Mouse (Mus musculus): Measurements from ENCODE around the gene Mdga2. TPM values are rescaled to one million over a fixed set of nuclear protein-coding genes. Genes with fewer than 3 reads are reported as not detected.

Gene Mdga2
- polyA plus RNA-seq, 1 experiment from 2014 or later = 0.33 TPM

DNA sequence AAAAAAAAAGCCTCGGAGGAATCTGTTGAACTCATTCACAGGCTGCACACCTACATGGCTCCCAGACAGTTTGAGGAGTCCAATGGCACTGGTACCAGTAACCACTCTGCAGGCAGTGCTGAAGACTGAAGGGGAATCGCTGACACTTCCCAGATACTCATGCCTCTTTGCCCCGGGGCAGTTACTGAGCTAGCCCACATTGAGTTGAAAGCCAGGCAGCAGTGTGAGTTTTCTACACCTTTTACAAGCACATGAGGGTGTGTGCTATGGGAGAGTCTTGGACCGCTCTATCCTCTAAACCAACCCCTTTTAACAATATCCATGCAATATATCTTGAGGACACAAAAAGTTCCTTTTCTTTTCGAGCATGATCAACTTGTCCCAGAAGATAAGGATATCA lies 2.8 kb downstream of the Mdga2 start:
- WGBS = 30% methylated on average over 5 of the region's 5 CpGs
- no peak for ATAC-seq
- Histone ChIP-seq H3K27ac (ENCODE audit: low read depth, low read length) (no peak overlapping the region), H3K9me3 (ENCODE audit: control insufficient read depth) (no peaks in the 10 kb centered on the region), H3K9ac (ENCODE audit: low read depth, low read length) (no peak overlapping the region), H3K4me3 (ENCODE audit: low read depth, low read length) (no peak overlapping the region), H3K36me3 (ENCODE audit: control insufficient read depth, insufficient read depth) (no peaks in the 10 kb centered on the region), H3K4me2 (replicated peaks; ENCODE audit: low read depth) (no peak overlapping the region), H3K4me1 (replicated peaks; ENCODE audit: control insufficient read depth, insufficient read depth, low read length) (no peaks in the 10 kb centered on the region), H3K27me3 (replicated peaks; ENCODE audit: control insufficient read depth, insufficient read depth, low read length) (peaks cover 42% of the 10 kb centered on the region)
- no peak for TF ChIP-seq CTCF (IDR thresholded peaks at IDR 0.05; ENCODE audit: low read depth)

- H3K4me1 ChIP-seq (replicated peaks; ENCODE audit: control insufficient read depth, insufficient read depth, low read length) = no peaks in the 10 kb centered on the region
- H3K36me3 ChIP-seq (ENCODE audit: control insufficient read depth, insufficient read depth) = no peaks in the 10 kb centered on the region
- H3K4me3 ChIP-seq (ENCODE audit: low read depth, low read length) = no peak overlapping the region
- TF ChIP-seq CTCF (IDR thresholded peaks at IDR 0.05; ENCODE audit: low read depth) = no peak
- no peak overlapping the region for H3K27ac ChIP-seq (ENCODE audit: low read depth, low read length)
- no peaks in the 10 kb centered on the region for H3K9me3 ChIP-seq (ENCODE audit: control insufficient read depth)
- H3K4me2 ChIP-seq (replicated peaks; ENCODE audit: low read depth) = no peak overlapping the region
- H3K27me3 ChIP-seq (replicated peaks; ENCODE audit: control insufficient read depth, insufficient read depth, low read length) = no peaks in the 10 kb centered on the region
- no peak for ATAC-seq
- 62% methylated on average over 2 of the region's 2 CpGs for WGBS
- H3K9ac ChIP-seq (ENCODE audit: low read depth, low read length) = no peak overlapping the region
These were observed 9.5 kb downstream of the Mdga2 start for GRCm38 (mm10) chr12:67212801-67213200.

DNA sequence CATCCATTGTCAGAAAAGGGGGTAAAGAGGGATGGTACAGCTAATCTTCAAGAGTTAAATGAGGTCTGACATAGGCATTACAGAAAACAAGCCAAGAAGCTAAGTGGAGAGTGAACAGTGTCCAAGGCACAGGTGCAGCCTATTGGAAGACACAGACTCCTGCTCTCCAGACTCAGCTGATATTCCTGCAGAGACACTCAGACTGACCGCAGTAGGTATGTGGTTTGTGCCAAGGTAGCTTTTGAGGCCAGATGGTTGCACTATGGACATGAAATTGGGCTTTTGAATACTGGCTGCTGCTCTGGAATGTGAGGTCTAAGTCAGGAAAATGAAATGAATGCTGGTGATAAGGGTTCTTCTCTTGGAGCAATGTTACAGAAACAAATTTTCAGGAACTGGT lies 44.2 kb downstream of the Mdga2 start:
- Histone ChIP-seq H3K9me3 (ENCODE audit: control insufficient read depth) (no peaks in the 10 kb centered on the region), H3K27ac (ENCODE audit: low read depth, low read length) (no peak overlapping the region), H3K9ac (ENCODE audit: low read depth, low read length) (no peak overlapping the region), H3K4me2 (replicated peaks; ENCODE audit: low read depth) (no peak overlapping the region), H3K36me3 (ENCODE audit: control insufficient read depth, insufficient read depth) (no peaks in the 10 kb centered on the region), H3K4me3 (ENCODE audit: low read depth, low read length) (no peak overlapping the region), H3K27me3 (replicated peaks; ENCODE audit: control insufficient read depth, insufficient read depth, low read length) (no peaks in the 10 kb centered on the region), H3K4me1 (replicated peaks; ENCODE audit: control insufficient read depth, insufficient read depth, low read length) (no peaks in the 10 kb centered on the region)
- WGBS = 100% methylated on average over 1 of the region's 1 CpGs
- TF ChIP-seq CTCF (IDR thresholded peaks at IDR 0.05; ENCODE audit: low read depth) = no peak
- no peak for ATAC-seq

GRCm38 (mm10) chr12:67156569-67157237 lies 65.6 kb downstream of the Mdga2 start:
- no peaks in the 10 kb centered on the region for H3K9me3 ChIP-seq (ENCODE audit: control insufficient read depth)
- no peak for ATAC-seq
- TF ChIP-seq CTCF (IDR thresholded peaks at IDR 0.05; ENCODE audit: low read depth) = no peak
- H3K27me3 ChIP-seq (replicated peaks; ENCODE audit: control insufficient read depth, insufficient read depth, low read length) = peaks cover 3% of the 10 kb centered on the region; the same call in 1 of the 2 replicates
- H3K36me3 ChIP-seq (ENCODE audit: control insufficient read depth, insufficient read depth) = no peaks in the 10 kb centered on the region
- no peak overlapping the region for H3K4me3 ChIP-seq (ENCODE audit: low read depth, low read length)
- no peak overlapping the region for H3K27ac ChIP-seq (ENCODE audit: low read depth, low read length)
- no peak overlapping the region for H3K4me2 ChIP-seq (replicated peaks; ENCODE audit: low read depth)
- no peak overlapping the region for H3K9ac ChIP-seq (ENCODE audit: low read depth, low read length)
- no peaks in the 10 kb centered on the region for H3K4me1 ChIP-seq (replicated peaks; ENCODE audit: control insufficient read depth, insufficient read depth, low read length)
- WGBS = 54% methylated on average over 8 of the region's 8 CpGs

DNA sequence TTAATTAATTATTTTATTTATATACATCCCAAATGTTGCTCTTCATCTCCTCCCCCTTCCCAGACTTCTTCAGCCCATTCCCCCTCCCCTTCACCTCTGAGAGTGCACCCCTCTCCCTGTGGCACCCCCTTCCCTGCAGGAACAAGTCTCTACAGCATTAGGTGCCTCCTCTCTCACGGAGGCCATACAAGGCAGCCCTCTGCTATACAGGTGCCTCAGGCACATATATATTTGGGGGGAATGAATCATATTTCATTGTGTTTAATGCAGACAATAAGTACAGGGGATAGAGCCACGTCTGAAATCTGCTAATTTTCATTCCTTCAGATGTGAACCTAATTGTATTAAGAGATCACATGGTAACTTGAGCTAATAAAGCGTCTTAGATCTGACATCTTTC lies 69.3 kb downstream of the Mdga2 start:
- Histone ChIP-seq H3K27me3 (replicated peaks; ENCODE audit: control insufficient read depth, insufficient read depth, low read length) (peaks cover 3% of the 10 kb centered on the region), H3K27ac (ENCODE audit: low read depth, low read length) (no peak overlapping the region), H3K9ac (ENCODE audit: low read depth, low read length) (no peak overlapping the region), H3K9me3 (ENCODE audit: control insufficient read depth) (no peaks in the 10 kb centered on the region), H3K4me3 (ENCODE audit: low read depth, low read length) (no peak overlapping the region), H3K4me1 (replicated peaks; ENCODE audit: control insufficient read depth, insufficient read depth, low read length) (no peaks in the 10 kb centered on the region), H3K36me3 (ENCODE audit: control insufficient read depth, insufficient read depth) (no peaks in the 10 kb centered on the region), H3K4me2 (replicated peaks; ENCODE audit: low read depth) (no peak overlapping the region)
- WGBS = 61% methylated on average over 3 of the region's 3 CpGs
- no peak for ATAC-seq
- TF ChIP-seq CTCF (IDR thresholded peaks at IDR 0.05; ENCODE audit: low read depth) = no peak

DNA sequence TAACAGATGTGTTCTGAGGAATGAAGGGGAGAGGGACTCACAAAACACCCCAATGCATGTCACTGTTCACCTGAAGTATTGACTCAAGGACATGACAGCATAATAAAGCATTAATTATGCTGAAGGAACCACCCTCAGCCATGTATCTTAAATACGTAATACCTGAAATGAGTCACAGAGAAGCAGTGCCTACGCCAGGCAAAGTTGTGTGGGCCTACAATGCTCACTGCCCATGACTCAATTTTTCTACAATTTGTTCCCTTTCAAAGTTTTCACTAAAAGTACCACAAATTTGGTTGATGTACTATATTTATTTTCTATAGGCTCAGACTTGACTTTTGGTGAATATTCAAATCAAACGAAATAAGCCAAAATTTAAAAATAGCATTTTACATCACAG lies 80.7 kb downstream of the Mdga2 start:
- TF ChIP-seq CTCF (IDR thresholded peaks at IDR 0.05; ENCODE audit: low read depth) = no peak
- WGBS = 84% methylated on average over 3 of the region's 3 CpGs
- peaks cover 7% of the 10 kb centered on the region; the same call in 1 of the 2 replicates for H3K9me3 ChIP-seq (ENCODE audit: control insufficient read depth)

More for the DNA sequence above, 80.7 kb downstream of the Mdga2 start:
- no peak overlapping the region for H3K4me3 ChIP-seq (ENCODE audit: low read depth, low read length)
- no peaks in the 10 kb centered on the region for H3K36me3 ChIP-seq (ENCODE audit: control insufficient read depth, insufficient read depth)
- no peak overlapping the region for H3K27ac ChIP-seq (ENCODE audit: low read depth, low read length)
- H3K4me1 ChIP-seq (replicated peaks; ENCODE audit: control insufficient read depth, insufficient read depth, low read length) = no peaks in the 10 kb centered on the region
- no peak overlapping the region for H3K9ac ChIP-seq (ENCODE audit: low read depth, low read length)
- peaks cover 12% of the 10 kb centered on the region; the same call in 1 of the 2 replicates for H3K27me3 ChIP-seq (replicated peaks; ENCODE audit: control insufficient read depth, insufficient read depth, low read length)
- ATAC-seq = no peak
- H3K4me2 ChIP-seq (replicated peaks; ENCODE audit: low read depth) = no peak overlapping the region
